Mouse (Mus musculus) lung, adult 2 months (tissue): ENCODE data around the gene Mast4. TPM values are rescaled to one million over a fixed set of nuclear protein-coding genes. Genes with fewer than 3 reads are reported as not detected.
A peak's percentile ranks its signal among the peaks of the same experiment; 100 is the strongest.

Source experiments
- DNase-seq: peaks from one replicate; pipeline ENCODE4 v3.0.0; 2022
- H3K4me1 ChIP-seq: fragments of 200-500 bp; 2 replicates; pipeline ENCODE4 v1.6.1; 2011; ENCODE audit warnings: low read length; ENCODE audit not compliant: control insufficient read depth, insufficient read depth
- H3K4me3 ChIP-seq: fragments of 200-500 bp; replicated peaks from 2 replicates; pipeline ENCODE3; 2011; ENCODE audit warnings: low read depth, mild to moderate bottlenecking, control low read depth, low read length; ENCODE audit errors: extremely low read depth
- CTCF ChIP-seq: fragments of 200-500 bp; IDR thresholded peaks from 2 replicates; pipeline ENCODE4 v1.5.1; 2011; ENCODE audit warnings: mild to moderate bottlenecking, low read length, control low read depth; ENCODE audit not compliant: insufficient read depth
- POLR2A ChIP-seq: fragments of 200-500 bp; IDR thresholded peaks from 2 replicates; pipeline ENCODE4 v1.6.1; 2011; ENCODE audit warnings: low read depth, mild to moderate bottlenecking, control low read depth, low read length, borderline replicate concordance; ENCODE audit errors: extremely low read depth
- WGBS: fragments of 180-500 bp; shearing (Covaris S2); methylation state at CpG from one replicate; pipeline ENCODE4 v1.1.7; 2018; 5-methylcytosine and 5-hydroxymethylcytosine counted together
- polyA plus RNA-seq: library from polyadenylated mRNA; depleted of rRNA; stranded (reverse); fragments of >200 nt; gene quantifications from 2 replicates; pipeline ENCODE4 v1.2.3, GENCODE M21; 2012

Gene Mast4
- polyA plus RNA-seq, 1 experiment: 14.9 TPM

DNA sequence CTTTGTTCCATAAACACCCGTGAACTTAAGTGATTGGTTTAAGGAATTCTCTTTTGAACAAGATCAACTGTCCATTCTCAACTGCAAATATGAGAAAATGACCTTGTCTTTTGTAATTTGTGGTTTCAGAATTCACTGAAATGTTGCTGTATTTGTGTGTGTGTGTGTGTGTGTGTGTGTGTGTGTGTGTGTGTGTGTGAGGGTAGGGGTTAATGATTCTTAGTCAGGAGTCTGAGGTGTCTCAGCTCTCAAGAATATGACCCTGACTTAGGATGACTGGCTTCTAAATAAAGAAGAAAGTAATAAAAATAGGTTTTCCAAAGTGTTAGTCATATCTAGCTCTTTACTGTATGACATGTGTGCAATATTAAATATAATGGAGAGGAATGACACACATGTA lies 607.4 kb downstream of the Mast4 start:
- no peak for DNase-seq
- 84% methylated on average over 1 of the region's 1 CpGs for WGBS
- no peak overlapping the region for H3K4me3 ChIP-seq
- H3K4me1 ChIP-seq: peaks cover 2% of the 10 kb centered on the region; the same call in 1 of the 2 replicates
- TF ChIP-seq POLR2A (no peak), CTCF (no peak)

GRCm38 (mm10) chr13:102725906-102726305 lies 608.4 kb downstream of the Mast4 start:
- no peak for DNase-seq
- 84% methylated on average over 2 of the region's 2 CpGs for WGBS
- no peak overlapping the region for H3K4me3 ChIP-seq
- TF ChIP-seq POLR2A: no peak
- TF ChIP-seq CTCF: no peak
- peaks cover 2% of the 10 kb centered on the region; the same call in 1 of the 2 replicates for H3K4me1 ChIP-seq

DNA sequence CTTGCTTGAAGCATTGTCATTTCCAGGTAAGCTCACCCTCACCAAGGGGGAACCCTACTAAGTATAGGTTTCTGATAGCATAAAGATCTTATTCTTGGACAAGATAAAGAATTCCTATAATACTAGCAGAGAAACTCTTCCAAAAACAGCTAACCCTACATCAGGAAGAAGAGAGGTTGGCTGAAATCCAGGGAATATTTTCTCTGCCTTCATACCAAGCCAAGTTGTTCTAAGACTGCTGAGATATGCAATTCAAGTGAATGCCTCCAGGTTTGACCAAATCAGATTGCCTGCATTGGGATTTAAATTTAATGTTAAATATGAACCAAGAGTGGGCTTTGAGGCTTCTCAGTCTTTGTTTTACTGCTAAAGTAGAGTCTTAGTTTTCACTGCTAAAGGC lies 608.9 kb downstream of the Mast4 start:
- TF ChIP-seq CTCF (no peak), POLR2A (no peak)
- Histone ChIP-seq H3K4me1 (peaks cover 2% of the 10 kb centered on the region; the same call in 1 of the 2 replicates), H3K4me3 (no peak overlapping the region)
- DNase-seq: no peak

DNA sequence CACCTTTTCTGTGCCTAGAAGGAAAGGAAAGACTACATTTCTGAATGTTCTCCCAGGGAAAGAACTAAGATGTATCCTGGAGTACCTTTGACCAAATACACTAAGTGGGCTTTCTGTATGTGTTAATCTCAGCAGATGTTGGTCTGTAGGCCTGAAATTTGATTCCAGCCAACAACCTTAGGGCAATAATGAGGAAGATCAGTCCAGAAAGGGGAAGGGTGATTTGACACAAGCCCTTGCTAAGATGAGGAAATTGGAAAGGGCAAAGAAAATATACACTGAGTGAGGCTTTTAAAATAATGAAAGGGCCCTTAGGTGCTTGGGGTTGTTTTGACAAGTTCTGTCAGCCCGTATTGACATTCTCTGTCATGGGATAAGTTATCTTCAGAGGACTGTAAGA lies 617.3 kb downstream of the Mast4 start:
- DNase-seq: no peak
- no peak for TF ChIP-seq POLR2A
- TF ChIP-seq CTCF: no peak
- Histone ChIP-seq H3K4me3 (no peak overlapping the region), H3K4me1 (no peaks in the 10 kb centered on the region)
- WGBS: 57% methylated on average over 1 of the region's 1 CpGs

DNA sequence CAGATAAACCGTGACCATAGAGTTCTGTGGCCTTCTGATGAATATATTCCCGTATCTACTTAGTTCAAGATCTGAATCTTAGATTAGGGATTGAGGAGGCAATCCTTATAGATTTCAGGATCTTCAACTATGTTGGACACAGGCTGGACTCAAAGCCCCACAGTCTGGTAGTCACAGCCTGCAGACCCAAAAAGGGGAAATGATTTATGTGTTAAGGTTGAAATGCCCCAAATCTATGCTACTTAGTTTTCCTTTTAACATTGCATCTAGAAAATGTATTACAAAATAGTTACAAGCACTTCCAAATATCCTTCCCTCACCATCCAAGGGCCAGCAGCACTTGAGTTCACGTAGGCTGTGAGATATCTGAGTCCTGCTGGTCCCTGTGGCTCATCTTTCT lies 633.6 kb downstream of the Mast4 start:
- Histone ChIP-seq H3K4me3 (no peak overlapping the region), H3K4me1 (peaks cover 4% of the 10 kb centered on the region; the same call in 1 of the 2 replicates)
- 85% methylated on average over 3 of the region's 3 CpGs for WGBS
- no peak for DNase-seq
- TF ChIP-seq CTCF: no peak
- TF ChIP-seq POLR2A: no peak

DNA sequence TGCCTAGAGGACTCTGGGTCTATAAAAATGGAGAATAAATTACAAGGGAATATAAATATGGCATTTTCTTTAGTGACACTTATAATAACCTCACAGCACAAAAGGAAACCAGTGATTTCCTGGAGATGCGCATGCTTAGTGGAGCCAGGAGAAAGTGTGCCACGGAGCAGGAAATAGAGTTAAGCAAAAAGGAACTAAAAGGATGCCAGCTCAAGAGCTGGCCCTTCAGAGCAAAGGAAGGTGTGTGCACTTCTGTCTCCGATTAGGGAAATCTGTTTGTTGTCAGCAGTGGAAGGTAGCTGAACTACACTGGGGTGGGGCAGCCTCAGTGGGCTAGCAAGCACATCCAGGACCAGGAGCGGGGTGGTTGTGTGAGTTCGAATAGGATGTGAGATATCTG lies 634.1 kb downstream of the Mast4 start:
- DNase-seq: no peak
- 57% methylated on average over 5 of the region's 5 CpGs for WGBS
- Histone ChIP-seq H3K4me1 (peaks cover 4% of the 10 kb centered on the region; the same call in 1 of the 2 replicates), H3K4me3 (no peak overlapping the region)
- TF ChIP-seq CTCF: no peak
- TF ChIP-seq POLR2A: no peak

GRCm38 (mm10) chr13:102698751-102699323 lies 635.5 kb downstream of the Mast4 start:
- peak; percentile 45 for DNase-seq
- Histone ChIP-seq H3K4me3 (no peak overlapping the region), H3K4me1 (peaks cover 4% of the 10 kb centered on the region; the same call in 1 of the 2 replicates)
- TF ChIP-seq POLR2A (no peak), CTCF (no peak)
- 15% methylated on average over 14 of the region's 14 CpGs for WGBS

DNA sequence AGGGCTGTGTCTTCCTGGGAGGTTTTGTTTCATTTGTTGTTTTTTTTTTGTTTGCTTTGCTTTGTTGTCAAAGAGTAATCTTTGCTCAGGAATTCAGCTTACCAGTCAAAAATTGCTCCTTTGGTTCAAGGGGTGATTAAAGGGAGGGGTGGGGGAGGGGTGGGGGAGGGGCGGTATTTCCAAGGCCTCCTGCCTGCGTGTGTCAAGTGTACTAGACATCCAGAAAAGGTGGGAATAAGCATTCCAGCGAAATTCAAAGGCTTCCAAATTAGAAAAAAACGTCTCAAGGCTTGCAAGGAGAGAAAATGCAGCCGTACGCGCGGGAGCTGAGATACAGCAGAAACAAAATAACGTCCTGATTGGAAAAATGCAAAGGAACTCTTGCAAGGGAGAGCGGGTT lies 636.0 kb downstream of the Mast4 start:
- Histone ChIP-seq H3K4me1 (peaks cover 4% of the 10 kb centered on the region; the same call in 1 of the 2 replicates), H3K4me3 (no peak overlapping the region)
- WGBS: 10% methylated on average over 10 of the region's 10 CpGs
- no peak for DNase-seq
- TF ChIP-seq POLR2A (no peak), CTCF (no peak)

DNA sequence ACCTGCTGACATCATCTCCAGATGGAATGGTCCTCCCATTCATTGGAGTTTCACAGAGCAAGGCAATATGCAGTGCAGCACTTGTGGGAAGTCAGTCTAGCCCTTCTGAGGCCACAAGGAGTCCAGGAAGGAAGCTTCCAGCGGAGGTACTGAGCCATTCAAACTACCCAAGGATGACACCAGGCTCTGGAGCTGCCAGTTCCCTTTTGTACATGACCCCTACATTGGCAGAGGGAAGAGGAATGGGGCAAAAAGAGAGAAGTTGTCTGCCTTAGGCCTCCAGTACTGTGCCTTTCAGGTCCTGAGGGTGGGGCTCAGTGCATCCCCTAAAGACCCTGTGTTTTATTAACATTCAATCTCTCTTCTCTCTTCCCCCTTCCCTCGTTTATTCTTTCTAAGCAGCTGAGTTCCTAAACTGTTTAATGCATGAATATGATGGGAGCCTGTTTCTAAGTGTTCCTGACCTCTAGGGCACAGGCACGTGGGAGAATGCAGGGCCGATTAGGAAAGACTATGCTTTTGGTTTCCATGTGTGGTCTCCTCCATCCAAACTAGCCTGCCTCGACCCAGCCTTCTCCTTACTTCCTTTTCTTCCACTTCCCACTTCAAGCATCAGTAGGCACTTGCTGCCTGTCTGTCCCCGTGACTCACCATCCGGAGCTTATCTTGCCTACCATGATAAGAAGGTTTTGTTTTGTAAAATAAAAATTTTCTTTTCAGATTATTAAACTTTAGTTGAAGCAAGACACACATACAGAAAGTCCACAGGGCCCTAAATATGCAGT lies 639.0 kb downstream of the Mast4 start:
- Histone ChIP-seq H3K4me1 (peaks cover 6% of the 10 kb centered on the region), H3K4me3 (peak overlapping the region; percentile 26)
- DNase-seq: no peak
- TF ChIP-seq POLR2A (no peak), CTCF (no peak)
- 58% methylated on average over 7 of the region's 7 CpGs for WGBS

- DNase-seq: no peak
- no peak for TF ChIP-seq POLR2A
- TF ChIP-seq CTCF: no peak
- Histone ChIP-seq H3K4me3 (peak overlapping the region; percentile 31), H3K4me1 (peaks cover 2% of the 10 kb centered on the region)
- WGBS: 84% methylated on average over 7 of the region's 7 CpGs
Measured at GRCm38 (mm10) chr13:102694154-102694553, 640.1 kb downstream of the Mast4 start.
